Mouse (Mus musculus) spleen, adult 18-20 months (tissue): ENCODE measurements around the gene Zfp362.

ENCODE experiments used
- DNase-seq, 2 experiments: peaks; one replicate each; pipeline ENCODE4 v3.0.0; 2022; ENCODE audit warnings: mixed read lengths in 2 of 2

Zfp362 gene

GRCm38 (mm10) chr4:128727721-128728430 is 78.0 kb downstream of the Zfp362 start:
- DNase-seq, result peak in 1 of 2 experiments; percentile 43

DNA sequence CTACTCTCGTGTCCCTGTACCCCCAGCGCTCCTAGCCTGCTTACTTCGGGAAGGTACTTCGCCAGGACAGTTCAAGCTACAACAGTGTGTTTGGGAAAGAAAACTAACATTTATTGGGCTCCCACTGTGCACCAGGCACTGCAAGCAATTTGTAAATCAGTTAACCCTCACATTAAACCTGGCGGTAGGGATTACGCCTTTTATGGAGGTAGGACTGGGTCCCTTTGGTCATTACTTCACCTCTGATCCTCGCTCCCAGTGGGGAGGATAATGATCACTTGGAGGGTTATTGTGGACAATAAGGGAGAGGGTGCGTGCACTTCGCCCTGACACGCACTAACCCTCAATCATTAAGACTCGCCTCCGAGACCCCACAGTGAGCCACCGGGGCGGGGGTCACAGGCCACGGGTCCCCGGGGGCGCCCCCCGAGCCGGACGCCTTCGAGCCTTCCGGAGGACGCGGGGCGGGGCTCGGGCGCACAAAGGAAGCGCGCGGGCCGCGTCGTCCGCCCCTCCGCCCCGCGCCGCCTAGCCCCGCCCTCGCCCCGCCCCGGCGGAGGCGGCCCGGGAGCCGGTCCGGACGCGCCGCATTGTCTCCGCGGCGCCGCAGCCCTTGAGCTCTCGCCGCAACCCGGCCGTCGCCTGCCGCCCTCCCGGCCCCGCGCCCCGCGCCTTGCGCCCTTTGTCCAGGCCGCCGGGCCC is 78.7 kb downstream of the Zfp362 start:
- peak; percentile 79 to 92 for DNase-seq

DNA sequence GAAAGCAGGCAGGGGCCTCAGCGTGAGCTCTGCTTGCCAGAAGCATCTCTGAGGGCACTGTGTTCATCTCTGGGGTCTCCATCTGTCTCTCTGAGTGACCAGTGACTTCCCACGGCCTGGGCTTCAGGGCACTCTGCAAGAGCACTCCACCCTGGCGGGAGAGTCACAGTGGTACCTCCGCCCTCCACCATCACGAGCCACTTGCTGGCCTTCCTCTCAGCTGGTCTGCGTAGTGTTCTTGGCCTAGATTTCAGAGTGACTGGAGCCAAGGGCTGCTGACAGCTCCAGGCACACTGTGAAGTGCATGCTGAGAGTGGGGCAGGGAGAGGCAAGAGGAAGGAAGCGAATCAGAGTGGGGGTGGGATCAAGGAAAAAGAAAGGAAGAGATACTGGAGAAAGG is 81.8 kb downstream of the Zfp362 start:
- no peak for DNase-seq

DNA sequence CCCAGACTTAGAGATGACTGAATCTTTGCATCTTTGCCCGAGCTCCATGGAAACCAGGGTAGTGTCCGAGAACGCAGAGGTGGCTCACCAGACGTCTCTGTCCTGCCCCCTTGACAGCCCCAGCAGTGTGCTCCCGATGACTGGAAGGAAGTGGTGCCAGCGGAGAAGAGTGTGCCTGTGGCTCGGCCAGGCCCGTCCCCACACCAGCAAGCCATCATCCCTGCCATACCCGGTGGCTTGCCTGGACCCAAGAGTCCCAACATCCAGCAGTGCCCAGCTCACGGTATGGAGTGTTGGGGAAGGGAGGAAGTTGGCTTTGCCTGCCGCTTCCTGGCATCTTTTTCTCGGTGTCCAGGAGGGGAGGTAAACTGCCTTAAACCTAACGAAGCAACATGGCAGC is 82.4 kb downstream of the Zfp362 start:
- DNase-seq, result no peak
